Mouse (Mus musculus): Measurements from ENCODE around the gene Fbxw8.

The Fbxw8 gene

GRCm38 (mm10) chr5:118106667-118107066, 48.6 kb downstream of the Fbxw8 start:
- no peak for DNase-seq (ENCODE audit: low spot score)

- no peak for DNase-seq (ENCODE audit: low spot score)
Observed at GRCm38 (mm10) chr5:118105536-118105935, 49.7 kb downstream of the Fbxw8 start.

GRCm38 (mm10) chr5:118099870-118100478, 55.3 kb downstream of the Fbxw8 start:
- DNase-seq (ENCODE audit: low spot score), result no peak

- DNase-seq (ENCODE audit: low spot score), result no peak
Observed at GRCm38 (mm10) chr5:118099069-118099869, 56.0 kb downstream of the Fbxw8 start.

GRCm38 (mm10) chr5:118096317-118096716, 58.9 kb downstream of the Fbxw8 start:
- peak; percentile 86 for DNase-seq (ENCODE audit: low spot score)

- peak; percentile 57 for DNase-seq (ENCODE audit: low spot score)
Observed at GRCm38 (mm10) chr5:118095849-118096248, 59.4 kb downstream of the Fbxw8 start.

GRCm38 (mm10) chr5:118095433-118095832, 59.8 kb downstream of the Fbxw8 start:
- DNase-seq (ENCODE audit: low spot score), result no peak

GRCm38 (mm10) chr5:118093321-118094035, 61.8 kb downstream of the Fbxw8 start:
- no peak for DNase-seq (ENCODE audit: low spot score)

- peak; percentile 32 for DNase-seq (ENCODE audit: low spot score)
Observed at GRCm38 (mm10) chr5:118090837-118091236, 64.4 kb downstream of the Fbxw8 start.

- no peak for DNase-seq (ENCODE audit: low spot score)
Observed at GRCm38 (mm10) chr5:118090101-118090500, 65.2 kb downstream of the Fbxw8 start.

GRCm38 (mm10) chr5:118089102-118089501, 66.2 kb downstream of the Fbxw8 start:
- DNase-seq (ENCODE audit: low spot score), result peak; percentile 90

GRCm38 (mm10) chr5:118086956-118087355, 68.3 kb downstream of the Fbxw8 start:
- DNase-seq (ENCODE audit: low spot score), result no peak

GRCm38 (mm10) chr5:118085313-118085712, 70.0 kb downstream of the Fbxw8 start:
- DNase-seq (ENCODE audit: low spot score), result no peak

- DNase-seq (ENCODE audit: low spot score), result no peak
Observed at GRCm38 (mm10) chr5:118084171-118084727, 71.0 kb downstream of the Fbxw8 start.

- DNase-seq (ENCODE audit: low spot score), result no peak
Observed at GRCm38 (mm10) chr5:118083060-118083638, 72.1 kb downstream of the Fbxw8 start.

GRCm38 (mm10) chr5:118081996-118082395, 73.3 kb downstream of the Fbxw8 start:
- no peak for DNase-seq (ENCODE audit: low spot score)

GRCm38 (mm10) chr5:118081374-118081949, 73.8 kb downstream of the Fbxw8 start:
- DNase-seq (ENCODE audit: low spot score), result no peak

GRCm38 (mm10) chr5:118079839-118080250, 75.4 kb downstream of the Fbxw8 start:
- DNase-seq (ENCODE audit: low spot score), result no peak

- DNase-seq (ENCODE audit: low spot score), result no peak
Observed at GRCm38 (mm10) chr5:118079354-118079753, 75.9 kb downstream of the Fbxw8 start.

GRCm38 (mm10) chr5:118078550-118078949, 76.7 kb downstream of the Fbxw8 start:
- no peak for DNase-seq (ENCODE audit: low spot score)

GRCm38 (mm10) chr5:118076721-118077592, 78.3 kb downstream of the Fbxw8 start:
- peak; percentile 44 for DNase-seq (ENCODE audit: low spot score)
